Mouse (Mus musculus): ENCODE data around the gene Pth1r. TPM values are rescaled to one million over a fixed set of nuclear protein-coding genes. Genes with fewer than 3 reads are reported as not detected.

Gene Pth1r
- polyA plus RNA-seq, 1 experiment from 2014 or later = 37.8 TPM

- Histone ChIP-seq H3K9me3 (replicated peaks; ENCODE audit: control insufficient read depth, low read length) (no peaks in the 10 kb centered on the region), H3K4me2 (ENCODE audit: low read depth, low read length) (no peak overlapping the region), H3K27me3 (ENCODE audit: control insufficient read depth, insufficient read depth, low read length) (no peaks in the 10 kb centered on the region), H3K4me1 (ENCODE audit: control insufficient read depth, insufficient read depth, low read length) (no peaks in the 10 kb centered on the region; the same call in none of the 2 replicates), H3K9ac (replicated peaks; ENCODE audit: low read length) (no peak overlapping the region), H3K36me3 (replicated peaks; ENCODE audit: control insufficient read depth, insufficient read depth, low read depth, low read length) (no peaks in the 10 kb centered on the region), H3K4me3 (ENCODE audit: low read depth, low read length) (no peak overlapping the region), H3K27ac (replicated peaks; ENCODE audit: low read depth, low read length) (no peak overlapping the region)
- DNase-seq (ENCODE audit: low spot score) (no peak), ATAC-seq (replicated peaks; ENCODE audit: insufficient number of reproducible peaks, low FRiP score, low TSS enrichment, low read depth) (no peak)
- WGBS = 9% methylated on average over 5 of the region's 5 CpGs
These were observed 1.2 kb downstream of the Pth1r start for GRCm38 (mm10) chr9:110745752-110746151.

- H3K4me1 ChIP-seq (ENCODE audit: control insufficient read depth, insufficient read depth, low read length) = no peaks in the 10 kb centered on the region; the same call in none of the 2 replicates
- H3K4me3 ChIP-seq (ENCODE audit: low read depth, low read length) = peak overlapping the region; percentile 87
- no peaks in the 10 kb centered on the region for H3K27me3 ChIP-seq (ENCODE audit: control insufficient read depth, insufficient read depth, low read length)
- H3K9ac ChIP-seq (replicated peaks; ENCODE audit: low read length) = peak overlapping the region; percentile 93
- H3K36me3 ChIP-seq (replicated peaks; ENCODE audit: control insufficient read depth, insufficient read depth, low read depth, low read length) = no peaks in the 10 kb centered on the region
- peak overlapping the region; percentile 93 for H3K27ac ChIP-seq (replicated peaks; ENCODE audit: low read depth, low read length)
- ATAC-seq (replicated peaks; ENCODE audit: insufficient number of reproducible peaks, low FRiP score, low TSS enrichment, low read depth) (peak; percentile 36; the same call in 1 of the 2 replicates), DNase-seq (ENCODE audit: low spot score) (peak; percentile 67)
- peak overlapping the region; percentile 81 for H3K4me2 ChIP-seq (ENCODE audit: low read depth, low read length)
- WGBS = 2% methylated on average over 41 of the region's 63 CpGs
- no peaks in the 10 kb centered on the region for H3K9me3 ChIP-seq (replicated peaks; ENCODE audit: control insufficient read depth, low read length)
These were observed 3.3 kb downstream of the Pth1r start for GRCm38 (mm10) chr9:110743456-110744323.

- Histone ChIP-seq H3K27me3 (ENCODE audit: control insufficient read depth, insufficient read depth, low read length) (no peaks in the 10 kb centered on the region), H3K4me1 (ENCODE audit: control insufficient read depth, insufficient read depth, low read length) (no peaks in the 10 kb centered on the region; the same call in none of the 2 replicates), H3K9ac (replicated peaks; ENCODE audit: low read length) (peak overlapping the region; percentile 93), H3K4me2 (ENCODE audit: low read depth, low read length) (peak overlapping the region; percentile 81), H3K36me3 (replicated peaks; ENCODE audit: control insufficient read depth, insufficient read depth, low read depth, low read length) (no peaks in the 10 kb centered on the region), H3K9me3 (replicated peaks; ENCODE audit: control insufficient read depth, low read length) (no peaks in the 10 kb centered on the region), H3K27ac (replicated peaks; ENCODE audit: low read depth, low read length) (peak overlapping the region; percentile 93), H3K4me3 (ENCODE audit: low read depth, low read length) (peak overlapping the region; percentile 87)
- DNase-seq (ENCODE audit: low spot score) (peak; percentile 68), ATAC-seq (replicated peaks; ENCODE audit: insufficient number of reproducible peaks, low FRiP score, low TSS enrichment, low read depth) (peak; percentile 7; the same call in 1 of the 2 replicates)
- WGBS = under 1% methylated on average over 41 of the region's 49 CpGs
These were observed 3.9 kb downstream of the Pth1r start for GRCm38 (mm10) chr9:110742951-110743455.

GRCm38 (mm10) chr9:110742295-110742950 lies 4.5 kb downstream of the Pth1r start:
- Histone ChIP-seq H3K4me3 (ENCODE audit: low read depth, low read length) (peak overlapping the region; percentile 87), H3K9me3 (replicated peaks; ENCODE audit: control insufficient read depth, low read length) (no peaks in the 10 kb centered on the region), H3K4me2 (ENCODE audit: low read depth, low read length) (peak overlapping the region; percentile 81), H3K9ac (replicated peaks; ENCODE audit: low read length) (peak overlapping the region; percentile 93), H3K27me3 (ENCODE audit: control insufficient read depth, insufficient read depth, low read length) (no peaks in the 10 kb centered on the region), H3K36me3 (replicated peaks; ENCODE audit: control insufficient read depth, insufficient read depth, low read depth, low read length) (no peaks in the 10 kb centered on the region), H3K27ac (replicated peaks; ENCODE audit: low read depth, low read length) (peak overlapping the region; percentile 93), H3K4me1 (ENCODE audit: control insufficient read depth, insufficient read depth, low read length) (no peaks in the 10 kb centered on the region; the same call in none of the 2 replicates)
- ATAC-seq (replicated peaks; ENCODE audit: insufficient number of reproducible peaks, low FRiP score, low TSS enrichment, low read depth) (peak; percentile 75), DNase-seq (ENCODE audit: low spot score) (peak; percentile 82)
- WGBS = under 1% methylated on average over 50 of the region's 71 CpGs

- Histone ChIP-seq H3K4me1 (ENCODE audit: control insufficient read depth, insufficient read depth, low read length) (no peaks in the 10 kb centered on the region; the same call in none of the 2 replicates), H3K4me2 (ENCODE audit: low read depth, low read length) (peak within 1 kb of the TSS; percentile 81), H3K27me3 (ENCODE audit: control insufficient read depth, insufficient read depth, low read length) (no peaks in the 10 kb centered on the region), H3K9ac (replicated peaks; ENCODE audit: low read length) (peak within 1 kb of the TSS; percentile 93), H3K36me3 (replicated peaks; ENCODE audit: control insufficient read depth, insufficient read depth, low read depth, low read length) (no peaks in the 10 kb centered on the region), H3K4me3 (ENCODE audit: low read depth, low read length) (peak within 1 kb of the TSS; percentile 87), H3K27ac (replicated peaks; ENCODE audit: low read depth, low read length) (peak within 1 kb of the TSS; percentile 93), H3K9me3 (replicated peaks; ENCODE audit: control insufficient read depth, low read length) (no peaks in the 10 kb centered on the region)
- DNase-seq (ENCODE audit: low spot score) = peak; percentile 24
- ATAC-seq (replicated peaks; ENCODE audit: insufficient number of reproducible peaks, low FRiP score, low TSS enrichment, low read depth) = 0 out of 2 replicates have a peak, but pooled peaks have one; percentile 12
- 2% methylated on average over 17 of the region's 17 CpGs for WGBS
These were observed 5.1 kb downstream of the Pth1r start, which contains the start of gene Myl3 for GRCm38 (mm10) chr9:110741711-110742294. Myl3 (plus strand) TSS chr9:110741861.

- Histone ChIP-seq H3K4me2 (ENCODE audit: low read depth, low read length) (no peak overlapping the region), H3K36me3 (replicated peaks; ENCODE audit: control insufficient read depth, insufficient read depth, low read depth, low read length) (no peaks in the 10 kb centered on the region), H3K27ac (replicated peaks; ENCODE audit: low read depth, low read length) (no peak overlapping the region), H3K4me3 (ENCODE audit: low read depth, low read length) (no peak overlapping the region), H3K9me3 (replicated peaks; ENCODE audit: control insufficient read depth, low read length) (no peaks in the 10 kb centered on the region), H3K9ac (replicated peaks; ENCODE audit: low read length) (no peak overlapping the region), H3K4me1 (ENCODE audit: control insufficient read depth, insufficient read depth, low read length) (peaks cover 4% of the 10 kb centered on the region), H3K27me3 (ENCODE audit: control insufficient read depth, insufficient read depth, low read length) (no peaks in the 10 kb centered on the region)
- 92% methylated on average over 7 of the region's 7 CpGs for WGBS
- no peak for ATAC-seq (replicated peaks; ENCODE audit: insufficient number of reproducible peaks, low FRiP score, low TSS enrichment, low read depth)
- no peak for DNase-seq (ENCODE audit: low spot score)
These were observed 7.0 kb downstream of the Pth1r start for GRCm38 (mm10) chr9:110739961-110740360.

GRCm38 (mm10) chr9:110738054-110738453 lies 8.9 kb downstream of the Pth1r start:
- no peak overlapping the region for H3K27ac ChIP-seq (replicated peaks; ENCODE audit: low read depth, low read length)
- no peaks in the 10 kb centered on the region for H3K9me3 ChIP-seq (replicated peaks; ENCODE audit: control insufficient read depth, low read length)
- H3K9ac ChIP-seq (replicated peaks; ENCODE audit: low read length) = no peak overlapping the region
- peaks cover 6% of the 10 kb centered on the region for H3K4me1 ChIP-seq (ENCODE audit: control insufficient read depth, insufficient read depth, low read length)
- no peak for ATAC-seq (replicated peaks; ENCODE audit: insufficient number of reproducible peaks, low FRiP score, low TSS enrichment, low read depth)
- WGBS = 33% methylated on average over 1 of the region's 1 CpGs
- no peaks in the 10 kb centered on the region for H3K27me3 ChIP-seq (ENCODE audit: control insufficient read depth, insufficient read depth, low read length)
- H3K4me3 ChIP-seq (ENCODE audit: low read depth, low read length) = no peak overlapping the region
- no peak overlapping the region for H3K4me2 ChIP-seq (ENCODE audit: low read depth, low read length)
- H3K36me3 ChIP-seq (replicated peaks; ENCODE audit: control insufficient read depth, insufficient read depth, low read depth, low read length) = no peaks in the 10 kb centered on the region
- DNase-seq (ENCODE audit: low spot score) = no peak
